Mouse (Mus musculus) monocyte, adult 2 months (primary cell): ENCODE results near the gene Camta1.
A peak's percentile ranks its signal among the peaks of the same experiment; 100 is the strongest.
"Not testable (repeated sequence)": the region's sequence is repeated elsewhere in the genome, so short reads cannot be mapped to it uniquely, and the experiment has no call there.

Experiments used
- DNase-seq, 2 experiments: peaks; one replicate each; pipeline ENCODE4 v3.0.0; 2022; ENCODE audit warnings: low spot score in 2 of 2, low read depth in 1 of 2

Camta1 gene

GRCm38 (mm10) chr4:150909451-150910156 lies 952.1 kb downstream of the Camta1 start:
- peak; percentile 94 to 98 for DNase-seq

- DNase-seq, result not testable (repeated sequence)
Measured at GRCm38 (mm10) chr4:150908512-150908911, 953.2 kb downstream of the Camta1 start.

- no peak for DNase-seq
Measured at GRCm38 (mm10) chr4:150907099-150907498, 954.6 kb downstream of the Camta1 start.

- no peak for DNase-seq
Measured at GRCm38 (mm10) chr4:150903091-150903742, 958.5 kb downstream of the Camta1 start.

- DNase-seq, result no peak
Measured at GRCm38 (mm10) chr4:150902062-150902461, 959.6 kb downstream of the Camta1 start.

GRCm38 (mm10) chr4:150901651-150902050 lies 960.0 kb downstream of the Camta1 start:
- peak; percentile 23 to 61 for DNase-seq

- DNase-seq, result no peak
Measured at GRCm38 (mm10) chr4:150900486-150900885, 961.2 kb downstream of the Camta1 start.

- DNase-seq, result peak in 1 of 2 experiments; percentile 52
Measured at GRCm38 (mm10) chr4:150898716-150899365, 962.8 kb downstream of the Camta1 start.

GRCm38 (mm10) chr4:150896896-150897624 lies 964.6 kb downstream of the Camta1 start:
- DNase-seq, result no peak

GRCm38 (mm10) chr4:150894718-150895501 lies 966.8 kb downstream of the Camta1 start:
- no peak for DNase-seq

GRCm38 (mm10) chr4:150891308-150891707 lies 970.4 kb downstream of the Camta1 start:
- no peak for DNase-seq

GRCm38 (mm10) chr4:150889955-150890315 lies 971.7 kb downstream of the Camta1 start:
- no peak for DNase-seq

- no peak for DNase-seq
Measured at GRCm38 (mm10) chr4:150889273-150889954, 972.3 kb downstream of the Camta1 start.

GRCm38 (mm10) chr4:150888492-150888891 lies 973.2 kb downstream of the Camta1 start:
- no peak for DNase-seq

- no peak for DNase-seq
Measured at GRCm38 (mm10) chr4:150887903-150888302, 973.8 kb downstream of the Camta1 start.

GRCm38 (mm10) chr4:150882632-150883031 lies 979.0 kb downstream of the Camta1 start:
- DNase-seq, result no peak

- DNase-seq, result no peak
Measured at GRCm38 (mm10) chr4:150880364-150880763, 981.3 kb downstream of the Camta1 start.

- no peak for DNase-seq
Measured at GRCm38 (mm10) chr4:150879631-150880030, 982.0 kb downstream of the Camta1 start.

GRCm38 (mm10) chr4:150875393-150875792 lies 986.3 kb downstream of the Camta1 start:
- DNase-seq, result no peak

- not testable (repeated sequence) for DNase-seq
Measured at GRCm38 (mm10) chr4:150874416-150874815, 987.3 kb downstream of the Camta1 start.
